Mouse (Mus musculus) skeletal muscle tissue, adult 2 months (tissue): Measurements from ENCODE around the gene Runx2.

ENCODE experiments used
- DNase-seq: peaks from one replicate; pipeline ENCODE4 v3.0.0-alpha.2; 2012; ENCODE audit warnings: low read depth, low spot score

The Runx2 gene

GRCm38 (mm10) chr17:44538921-44539320 is 275.7 kb downstream of the Runx2 start:
- no peak for DNase-seq

GRCm38 (mm10) chr17:44530000-44530399 is 284.6 kb downstream of the Runx2 start:
- no peak for DNase-seq

DNA sequence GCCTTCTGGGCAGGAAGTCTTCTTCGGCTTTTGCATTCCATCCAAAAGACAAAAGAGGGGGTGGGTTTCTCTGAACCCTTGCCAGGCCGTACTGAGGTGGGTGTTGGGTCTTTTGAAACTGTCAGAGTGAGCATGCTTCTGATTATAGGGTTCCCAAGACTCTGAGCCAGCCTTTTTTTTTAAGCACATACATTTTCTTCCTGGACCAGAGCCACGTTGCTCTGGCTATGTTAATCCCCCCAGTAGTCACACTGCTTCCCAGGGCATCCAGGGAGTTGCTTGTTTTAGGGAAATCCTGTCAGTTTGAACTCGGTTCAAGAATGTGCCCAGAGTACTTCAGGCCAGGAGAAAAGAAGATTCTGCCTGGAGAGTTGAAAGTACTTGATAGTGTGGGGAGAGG is 286.0 kb downstream of the Runx2 start:
- no peak for DNase-seq

DNA sequence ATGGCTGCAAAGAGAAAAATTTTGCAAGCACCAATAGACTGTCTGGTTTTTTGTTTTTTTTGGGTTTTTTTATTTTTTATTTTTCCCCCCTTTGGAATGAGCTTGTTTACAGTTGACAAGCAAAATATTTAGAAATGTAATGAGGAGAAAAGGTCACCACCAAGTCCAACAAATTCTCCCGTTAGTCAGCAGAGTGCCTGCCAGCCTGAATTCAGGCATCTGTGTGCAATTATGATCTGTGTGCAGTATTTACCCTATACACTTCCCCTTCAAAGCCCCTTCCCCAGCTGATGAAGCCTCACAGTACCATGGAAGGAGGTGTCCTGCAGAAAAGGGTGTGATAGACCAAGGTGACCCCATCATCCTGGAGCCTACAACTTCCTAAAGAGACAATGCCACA is 290.5 kb downstream of the Runx2 start:
- no peak for DNase-seq

DNA sequence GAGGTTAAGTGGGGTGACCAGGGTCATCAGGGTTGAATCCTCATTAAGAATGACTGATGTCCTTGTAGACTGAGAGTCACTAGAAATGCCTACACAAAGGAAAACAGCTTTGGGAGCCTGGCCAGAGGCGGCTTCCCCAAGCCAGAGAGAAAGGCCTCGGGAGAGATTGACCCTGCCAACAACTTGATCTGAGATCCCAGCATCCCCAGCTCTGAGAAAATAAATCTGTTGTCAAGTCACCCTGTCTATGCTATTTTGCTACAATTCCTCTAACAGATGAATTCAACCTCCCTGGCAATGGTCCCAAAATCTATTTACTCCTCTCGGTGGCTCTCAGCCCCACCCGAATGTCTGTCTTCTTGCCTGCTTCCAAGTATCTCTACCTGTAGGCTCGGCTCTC is 291.7 kb downstream of the Runx2 start:
- no peak for DNase-seq

DNA sequence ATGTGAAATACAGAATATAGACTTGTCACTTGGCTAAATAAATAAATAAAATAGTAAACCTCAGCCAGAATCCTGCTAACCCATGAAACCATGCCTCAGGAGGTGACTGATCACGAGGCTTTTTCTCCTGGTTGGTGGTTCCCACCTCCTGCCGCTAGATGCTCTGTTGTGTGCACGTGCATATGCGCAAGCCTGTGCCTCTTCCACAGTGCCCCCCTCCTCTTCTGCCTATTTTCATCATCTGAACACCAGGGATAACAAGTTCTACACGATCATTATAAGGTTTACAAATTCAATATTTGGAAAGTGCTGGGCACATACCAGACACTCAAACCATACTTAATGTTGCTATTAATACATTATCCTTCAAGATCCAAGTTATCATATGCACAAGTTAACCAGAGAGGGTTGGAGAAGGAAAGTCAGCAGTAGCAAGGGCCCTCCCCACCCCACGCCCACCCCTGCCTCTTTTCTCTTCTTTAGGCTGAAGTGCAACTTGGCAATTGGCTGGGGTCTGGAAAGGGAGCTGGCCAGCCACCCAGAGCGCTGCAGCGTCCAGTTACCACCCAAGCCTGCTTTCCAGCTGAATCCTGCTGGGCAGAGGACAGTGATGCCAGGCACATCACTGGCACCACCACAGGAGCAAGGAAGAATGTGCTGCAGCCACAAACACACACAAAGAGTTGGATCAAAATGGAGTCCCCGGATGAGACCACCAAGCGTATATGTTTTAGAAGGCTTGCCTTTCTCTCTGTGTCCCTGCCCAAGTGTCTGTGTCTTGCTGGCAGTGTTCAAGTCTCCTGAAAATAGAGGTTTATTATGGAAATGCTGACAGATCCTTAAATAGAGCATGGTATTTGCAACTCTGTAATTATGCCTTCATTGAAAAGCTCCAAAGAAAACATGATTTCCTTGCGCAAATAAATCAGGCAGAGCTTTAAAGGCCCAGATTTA is 294.2 kb downstream of the Runx2 start:
- no peak for DNase-seq

DNA sequence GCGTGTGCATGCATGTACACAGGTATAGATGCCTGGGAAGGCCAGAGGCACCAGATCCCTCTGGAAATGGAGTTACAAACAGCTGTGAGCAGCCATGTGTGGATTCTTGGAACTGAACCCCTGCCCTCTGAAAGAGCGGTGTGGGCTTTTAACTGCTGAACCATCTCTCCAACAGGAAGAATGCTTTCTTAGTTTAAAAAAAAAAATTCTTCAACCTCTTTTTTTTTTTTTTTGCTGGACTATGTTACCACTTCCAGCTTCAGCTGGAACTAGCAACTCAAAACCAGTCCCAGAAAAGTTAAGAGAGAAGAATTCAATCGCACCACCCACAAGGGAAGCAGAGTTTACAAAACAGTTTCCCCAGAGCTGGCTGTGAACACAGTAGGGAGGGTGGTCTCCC is 295.2 kb downstream of the Runx2 start:
- no peak for DNase-seq

GRCm38 (mm10) chr17:44518156-44518555 is 296.4 kb downstream of the Runx2 start:
- DNase-seq: no peak

GRCm38 (mm10) chr17:44508198-44508715 is 306.3 kb downstream of the Runx2 start:
- DNase-seq: no peak

DNA sequence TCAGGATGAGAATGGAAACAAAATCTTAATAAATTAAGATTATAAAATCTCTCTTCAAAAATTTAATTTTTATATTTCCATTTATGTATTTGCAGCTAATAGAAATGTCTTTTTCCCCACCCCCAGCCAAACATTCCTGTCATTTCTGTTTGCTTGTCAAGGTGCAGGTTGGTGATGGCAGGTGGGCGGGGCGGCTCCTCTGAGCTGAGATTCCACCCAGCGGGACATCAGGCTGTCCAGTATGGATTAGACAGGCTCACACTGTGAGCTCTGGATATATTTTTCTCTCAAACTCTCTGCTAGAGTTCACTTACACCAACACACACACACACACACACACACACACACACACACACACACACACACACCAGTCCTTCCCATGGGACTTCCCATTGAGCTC is 306.9 kb downstream of the Runx2 start:
- DNase-seq: no peak

- DNase-seq: no peak
These were observed 308.1 kb downstream of the Runx2 start for GRCm38 (mm10) chr17:44506524-44506923.

DNA sequence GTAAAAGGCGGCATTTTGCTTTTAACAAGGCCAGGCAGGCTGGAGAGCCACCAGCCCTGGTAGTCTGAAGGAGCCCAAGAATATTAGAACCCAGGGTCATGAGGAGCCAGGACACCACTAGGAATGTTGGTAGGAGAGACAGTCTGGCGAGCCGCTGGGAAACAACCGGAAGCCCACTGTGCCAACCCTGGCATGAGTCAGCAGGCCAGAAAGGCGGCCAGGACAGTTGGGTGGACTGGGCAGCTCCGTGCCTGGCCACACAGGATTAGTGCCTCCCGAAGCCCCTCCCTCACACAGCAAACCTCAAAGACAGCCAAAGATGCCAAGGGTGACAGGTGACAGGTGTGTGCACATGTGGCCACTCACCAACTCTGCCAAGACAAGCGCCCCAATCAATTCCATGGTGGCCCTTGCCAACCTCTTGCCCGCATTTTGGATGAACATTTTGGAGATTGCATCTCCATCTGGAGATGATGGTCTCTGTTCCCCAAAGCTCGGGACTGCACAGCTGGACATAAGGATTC is 309.7 kb downstream of the Runx2 start:
- DNase-seq: no peak

DNA sequence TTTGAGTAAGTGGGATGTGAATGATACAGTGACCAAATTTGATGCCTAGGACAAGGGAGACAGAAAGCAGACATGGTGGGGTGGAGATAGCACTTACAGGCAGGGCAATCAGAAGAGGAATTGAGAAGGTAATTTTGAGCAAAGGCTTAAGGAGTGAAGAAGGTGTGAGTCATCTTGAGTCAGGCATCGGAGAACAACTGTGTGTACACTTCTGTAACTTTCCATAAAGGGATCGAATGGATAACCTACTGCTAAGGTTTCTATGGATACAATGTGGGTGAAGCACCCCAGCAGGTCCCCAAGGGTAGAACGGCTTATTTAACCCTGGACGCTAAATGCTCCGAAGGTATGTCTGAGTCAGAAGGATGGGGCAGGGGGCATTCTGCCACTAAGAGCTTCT is 312.4 kb downstream of the Runx2 start:
- DNase-seq: no peak

- DNase-seq: no peak
These were observed 314.2 kb downstream of the Runx2 start for GRCm38 (mm10) chr17:44500306-44500899.

GRCm38 (mm10) chr17:44490164-44490794 is 324.3 kb downstream of the Runx2 start:
- no peak for DNase-seq

DNA sequence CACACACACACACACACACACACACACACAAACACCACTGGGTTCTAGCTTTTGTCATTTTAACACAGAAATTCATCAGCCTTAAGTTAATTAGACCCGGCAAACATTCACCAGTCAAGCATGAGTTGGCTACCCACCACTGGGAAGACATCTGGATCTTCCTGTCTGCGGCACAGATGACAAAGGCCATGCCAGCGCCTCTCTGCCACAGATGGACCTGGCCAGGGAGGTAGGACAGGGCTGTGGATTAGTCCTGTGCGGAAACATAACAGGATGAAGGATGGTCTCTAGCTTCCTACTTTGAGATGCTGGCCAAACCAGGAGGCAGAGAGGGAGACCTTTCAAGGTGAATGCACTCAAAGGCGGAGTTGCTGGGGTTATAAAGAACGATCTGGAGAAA is 325.3 kb downstream of the Runx2 start:
- no peak for DNase-seq

GRCm38 (mm10) chr17:44487514-44488244 is 326.9 kb downstream of the Runx2 start:
- no peak for DNase-seq

DNA sequence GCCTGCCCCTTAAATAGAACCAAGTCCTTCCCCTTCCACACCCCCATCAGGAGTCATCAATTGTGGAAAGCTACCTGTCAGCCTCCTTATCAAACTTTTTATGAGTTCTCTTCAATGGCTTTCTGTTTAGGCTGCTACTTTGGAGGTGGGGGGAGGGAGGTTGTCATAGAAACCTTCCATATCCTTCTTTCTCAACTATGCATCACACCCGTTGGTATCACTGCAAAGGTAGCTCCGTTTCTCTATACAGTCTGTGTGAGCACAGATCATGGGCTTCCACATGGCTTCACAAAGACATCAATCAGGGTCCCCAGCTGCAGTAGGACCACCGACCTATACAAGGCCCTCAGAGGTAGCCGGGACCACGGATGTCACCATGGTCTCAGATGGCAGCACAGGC is 329.3 kb downstream of the Runx2 start:
- no peak for DNase-seq

DNA sequence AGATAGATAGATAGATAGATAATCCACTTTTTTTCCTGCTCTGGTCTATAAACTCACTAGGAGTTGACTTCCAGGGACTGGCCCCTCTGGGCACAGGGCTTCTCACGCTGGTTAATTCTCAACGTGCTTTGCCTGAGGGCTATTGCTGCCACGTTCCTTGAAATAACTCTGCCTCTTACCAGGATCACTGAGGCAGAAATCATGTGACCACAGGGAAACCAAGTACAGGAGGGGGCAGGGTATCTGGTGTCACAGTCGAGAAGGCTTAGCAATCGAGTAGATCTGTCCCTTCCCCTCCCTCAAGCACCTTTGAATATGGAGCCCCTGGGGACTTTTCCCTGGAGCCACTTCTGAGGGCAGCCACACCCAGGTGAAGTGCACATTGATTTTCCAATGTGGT is 334.7 kb downstream of the Runx2 start:
- DNase-seq: no peak

DNA sequence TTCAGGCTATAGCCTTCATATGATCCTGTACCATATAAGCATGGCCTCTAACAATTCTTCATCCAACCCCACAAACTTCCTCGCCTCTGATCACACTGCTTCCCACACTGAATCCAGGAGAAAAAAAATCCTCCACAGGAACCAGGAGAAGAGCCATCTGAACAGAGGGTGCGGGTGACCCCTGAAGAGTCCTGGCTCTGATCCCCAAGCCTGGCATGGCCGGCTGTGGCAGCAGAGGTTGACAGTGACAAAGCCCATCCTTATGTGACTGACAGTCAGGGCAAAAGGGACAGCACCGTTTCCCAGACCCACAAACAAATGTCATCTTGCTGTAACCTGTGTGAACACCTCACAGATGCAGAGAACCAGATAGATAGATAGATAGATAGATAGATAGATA is 335.1 kb downstream of the Runx2 start:
- no peak for DNase-seq

- DNase-seq: no peak
These were observed 338.7 kb downstream of the Runx2 start for GRCm38 (mm10) chr17:44475910-44476309.

GRCm38 (mm10) chr17:44474280-44474679 is 340.3 kb downstream of the Runx2 start:
- no peak for DNase-seq
